Mouse (Mus musculus) thymus, adult 2 months (tissue): ENCODE results near the gene Plcb1. TPM values are rescaled to one million over a fixed set of nuclear protein-coding genes. Genes with fewer than 3 reads are reported as not detected.

Experiments
- DNase-seq: peaks from one replicate; pipeline ENCODE4 v3.0.0; 2021
- H3K27ac ChIP-seq: fragments of 200-500 bp; 2 replicates; pipeline ENCODE4 v1.5.1; 2012; ENCODE audit warnings: low read length, control low read depth; ENCODE audit not compliant: control insufficient read depth, insufficient read depth
- H3K27me3 ChIP-seq: fragments of 200-500 bp; 2 replicates; pipeline ENCODE4 v1.6.1; 2012; ENCODE audit warnings: mild to moderate bottlenecking, low read length, moderate library complexity, mixed read lengths; ENCODE audit not compliant: control insufficient read depth, insufficient read depth
- H3K36me3 ChIP-seq: fragments of 200-500 bp; 2 replicates; pipeline ENCODE4 v1.6.1; 2012; ENCODE audit warnings: mild to moderate bottlenecking, low read length, moderate library complexity; ENCODE audit not compliant: control insufficient read depth, insufficient read depth
- H3K4me1 ChIP-seq: fragments of 200-500 bp; replicated peaks from 2 replicates; pipeline ENCODE4 v1.6.1; 2012; ENCODE audit warnings: low read length; ENCODE audit not compliant: control insufficient read depth, insufficient read depth
- H3K4me3 ChIP-seq: fragments of 200-500 bp; 2 replicates; pipeline ENCODE4 v1.5.1; 2012; ENCODE audit warnings: mild to moderate bottlenecking, low read length, control low read depth, moderate library complexity; ENCODE audit not compliant: control insufficient read depth, insufficient read depth
- CTCF ChIP-seq: fragments of 200-500 bp; IDR thresholded peaks from 2 replicates; pipeline ENCODE4 v1.5.1; 2012; ENCODE audit warnings: mild to moderate bottlenecking, control low read depth, low read length, moderate library complexity, borderline replicate concordance; ENCODE audit not compliant: control insufficient read depth, poor library complexity, insufficient read depth; ENCODE audit errors: extremely low read depth
- POLR2A ChIP-seq: fragments of 200-500 bp; IDR thresholded peaks from 2 replicates; pipeline ENCODE4 v1.6.1; 2012; ENCODE audit warnings: mild to moderate bottlenecking, low read length, control low read depth, moderate library complexity; ENCODE audit not compliant: control insufficient read depth, poor library complexity, insufficient read depth; ENCODE audit errors: extremely low read depth
- WGBS: fragments of 180-500 bp; shearing (Covaris S2); methylation state at CpG from one replicate; pipeline ENCODE4 v1.1.7; 2018; 5-methylcytosine and 5-hydroxymethylcytosine counted together
- polyA plus RNA-seq: library from polyadenylated mRNA; depleted of rRNA; stranded (reverse); fragments of >200 nt; gene quantifications from 2 replicates; pipeline ENCODE4 v1.2.3, GENCODE M21; 2012

Plcb1 gene
- polyA plus RNA-seq, 1 experiment = 0.32 TPM

DNA sequence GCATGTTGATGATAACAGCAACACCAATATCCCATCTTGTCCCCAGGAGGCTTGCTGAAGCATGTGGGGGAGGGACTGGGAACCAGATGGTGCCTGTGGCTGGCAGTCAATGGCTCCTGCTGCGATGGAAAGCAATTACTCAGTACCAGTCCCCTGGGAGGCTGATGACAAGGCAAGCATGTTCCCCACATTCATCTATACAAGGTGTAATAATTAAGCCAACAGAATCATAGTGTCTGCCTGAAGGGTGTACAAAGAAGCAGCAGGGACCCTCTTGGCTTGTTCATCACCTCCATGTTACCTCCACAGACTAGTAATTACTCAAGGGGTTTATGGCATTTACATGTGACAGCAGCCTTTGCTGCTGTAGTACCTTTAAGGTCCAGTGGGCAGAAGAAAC, 125.0 kb downstream of the Plcb1 start:
- 96% methylated on average over 1 of the region's 1 CpGs for WGBS
- no peak for DNase-seq
- Histone ChIP-seq H3K4me3 (no peak overlapping the region), H3K36me3 (no peaks in the 10 kb centered on the region), H3K27ac (no peak overlapping the region), H3K4me1 (no peaks in the 10 kb centered on the region), H3K27me3 (no peaks in the 10 kb centered on the region)
- TF ChIP-seq CTCF (no peak), POLR2A (no peak)

DNA sequence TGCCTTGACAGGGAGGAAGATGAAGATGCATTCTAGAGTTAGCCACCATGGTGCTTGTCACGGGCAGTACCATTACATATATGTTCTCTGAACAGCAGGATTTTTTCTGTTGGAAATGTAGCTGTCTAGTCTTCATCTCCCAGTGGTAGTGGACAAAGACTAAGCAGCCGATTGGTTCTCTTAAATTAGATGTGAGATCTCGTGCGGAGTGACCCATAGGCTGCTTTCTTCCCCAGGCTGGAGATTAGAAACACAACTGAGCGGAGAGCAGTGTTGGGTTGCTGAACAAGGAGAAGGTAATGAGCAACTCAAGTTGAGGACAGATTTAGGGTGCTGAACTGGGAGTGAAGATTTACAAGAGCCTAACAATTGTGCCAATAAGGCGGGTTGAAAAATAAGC, 125.5 kb downstream of the Plcb1 start:
- no peaks in the 10 kb centered on the region for H3K36me3 ChIP-seq
- no peaks in the 10 kb centered on the region for H3K4me1 ChIP-seq
- TF ChIP-seq POLR2A (no peak), CTCF (no peak)
- WGBS = 95% methylated on average over 6 of the region's 6 CpGs
- H3K4me3 ChIP-seq = no peak overlapping the region
- no peak for DNase-seq
- H3K27me3 ChIP-seq = no peaks in the 10 kb centered on the region
- H3K27ac ChIP-seq = no peak overlapping the region

DNA sequence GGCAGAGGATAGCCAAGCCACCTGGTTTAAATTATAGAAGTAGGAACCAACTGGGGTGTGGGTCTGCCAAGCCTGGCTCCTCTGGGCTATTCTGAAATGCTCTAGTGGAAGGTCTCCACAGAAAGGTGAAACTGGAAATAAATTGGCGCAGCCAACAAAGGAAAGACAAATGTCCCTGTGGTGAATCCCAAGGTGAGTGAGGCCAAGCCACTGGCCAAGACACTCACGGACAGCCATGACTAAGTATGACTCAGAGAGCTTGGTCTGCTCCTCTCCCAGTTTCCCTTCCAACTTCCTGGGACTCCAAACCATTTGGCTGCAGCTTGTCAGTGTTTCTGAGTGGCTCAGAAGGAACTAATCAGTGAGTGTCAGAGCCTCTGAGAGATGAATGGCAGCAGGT, 126.7 kb downstream of the Plcb1 start:
- no peaks in the 10 kb centered on the region for H3K4me1 ChIP-seq
- H3K27ac ChIP-seq = no peak overlapping the region
- WGBS = 86% methylated on average over 2 of the region's 2 CpGs
- TF ChIP-seq POLR2A (no peak), CTCF (no peak)
- H3K36me3 ChIP-seq = no peaks in the 10 kb centered on the region
- DNase-seq = no peak
- H3K27me3 ChIP-seq = no peaks in the 10 kb centered on the region
- H3K4me3 ChIP-seq = no peak overlapping the region

DNA sequence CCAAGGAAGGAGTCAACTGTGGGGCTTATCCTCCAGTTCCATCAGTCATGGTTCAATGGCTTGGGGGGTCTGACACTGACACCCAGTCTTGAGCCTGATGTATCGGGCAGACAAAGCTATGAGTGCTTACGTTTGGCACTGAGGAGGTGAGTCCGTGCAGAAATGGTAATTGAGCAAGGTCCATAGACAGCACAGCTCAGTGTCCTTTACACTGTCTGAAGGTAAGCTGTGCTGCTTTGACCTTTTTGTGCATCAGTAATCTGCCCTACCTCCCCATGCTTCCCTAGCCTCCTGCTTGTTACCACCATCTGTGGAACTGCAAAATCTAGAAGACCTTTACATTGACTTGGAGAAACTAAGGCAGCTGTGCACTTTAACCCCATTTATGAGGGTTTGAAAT, 127.7 kb downstream of the Plcb1 start:
- WGBS = 94% methylated on average over 3 of the region's 3 CpGs
- no peaks in the 10 kb centered on the region for H3K4me1 ChIP-seq
- TF ChIP-seq POLR2A = no peak
- no peak for TF ChIP-seq CTCF

DNA sequence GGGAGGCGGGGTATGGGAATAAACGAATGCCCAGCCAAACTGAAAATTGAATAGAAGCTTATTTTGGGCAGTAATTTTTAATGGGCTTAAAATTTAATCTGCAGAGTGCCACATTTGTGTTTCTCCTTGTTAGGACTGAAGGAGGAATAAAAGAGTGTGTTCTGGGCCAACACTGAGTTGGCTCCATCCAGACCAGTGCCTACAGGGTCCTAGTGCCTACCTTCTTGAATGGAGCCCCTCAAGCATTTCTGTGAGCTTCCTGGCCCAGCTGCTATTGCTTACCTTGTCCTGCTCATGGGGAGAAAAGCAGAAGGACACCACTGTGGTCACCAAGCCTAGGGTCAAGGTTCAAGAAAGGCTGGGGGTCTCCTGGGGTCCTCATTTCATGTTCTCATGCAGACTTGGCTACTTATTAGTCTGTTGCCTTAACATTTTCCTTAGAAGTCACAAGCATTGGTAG, 128.3 kb downstream of the Plcb1 start:
- Histone ChIP-seq H3K4me1 (no peaks in the 10 kb centered on the region), H3K27me3 (no peaks in the 10 kb centered on the region), H3K36me3 (no peaks in the 10 kb centered on the region), H3K4me3 (no peak overlapping the region), H3K27ac (no peak overlapping the region)
- TF ChIP-seq POLR2A = no peak
- TF ChIP-seq CTCF = no peak
- no peak for DNase-seq
- WGBS = 94% methylated on average over 2 of the region's 2 CpGs

More for the DNA sequence above, 127.7 kb downstream of the Plcb1 start:
- Histone ChIP-seq H3K27ac (no peak overlapping the region), H3K27me3 (no peaks in the 10 kb centered on the region), H3K4me3 (no peak overlapping the region), H3K36me3 (no peaks in the 10 kb centered on the region)
- DNase-seq = no peak

DNA sequence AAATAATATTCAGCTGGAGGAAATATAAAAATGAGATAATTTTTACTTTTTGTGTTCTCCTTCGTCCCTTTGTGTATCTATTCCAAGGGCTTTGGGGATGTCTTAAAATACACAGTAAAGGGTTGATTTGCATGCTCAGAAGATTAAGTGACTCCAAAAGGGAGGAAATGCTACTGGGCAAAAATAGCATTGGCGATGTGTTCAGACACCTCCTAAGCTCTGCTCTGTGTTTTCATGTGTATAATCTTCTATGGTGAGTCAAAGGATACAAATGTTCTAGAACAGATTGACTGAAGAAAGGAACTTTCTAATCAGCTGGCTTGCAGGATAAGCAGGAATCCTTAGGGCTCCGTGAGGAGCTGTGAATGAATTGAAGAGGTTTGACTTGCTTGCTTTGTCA, 129.2 kb downstream of the Plcb1 start:
- WGBS = 92% methylated on average over 3 of the region's 3 CpGs
- Histone ChIP-seq H3K27me3 (no peaks in the 10 kb centered on the region), H3K27ac (no peak overlapping the region), H3K4me1 (no peaks in the 10 kb centered on the region), H3K36me3 (no peaks in the 10 kb centered on the region), H3K4me3 (no peak overlapping the region)
- no peak for DNase-seq
- TF ChIP-seq POLR2A (no peak), CTCF (no peak)
